Mouse (Mus musculus) intestine, postnatal 0 days (tissue): ENCODE results near the gene Ppp1r21. TPM values are rescaled to one million over a fixed set of nuclear protein-coding genes. Genes with fewer than 3 reads are reported as not detected.

ENCODE experiments used
- ATAC-seq: fragments of 200-750 bp; cut with Nextera tagmentation; 2 replicates; pipeline ENCODE4 v1.8.0; 2017; ENCODE audit warnings: mild to moderate bottlenecking, moderate TSS enrichment, moderate library complexity
- H3K27ac ChIP-seq: fragments of 300-500 bp; sonication (generic); 2 replicates; pipeline ENCODE4 v1.5.1; 2014; ENCODE audit warnings: mild to moderate bottlenecking, low read depth, low read length, moderate library complexity
- H3K27me3 ChIP-seq: fragments of 300-500 bp; sonication (generic); replicated peaks from 2 replicates; pipeline ENCODE4 v1.6.1; 2014; ENCODE audit warnings: low read length, mixed read lengths; ENCODE audit not compliant: control insufficient read depth, insufficient read depth
- H3K36me3 ChIP-seq: fragments of 300-500 bp; sonication (generic); 2 replicates; pipeline ENCODE4 v1.6.1; 2014; ENCODE audit warnings: mild to moderate bottlenecking, moderate library complexity; ENCODE audit not compliant: control insufficient read depth, insufficient read depth
- H3K4me1 ChIP-seq: fragments of 300-500 bp; sonication (generic); replicated peaks from 2 replicates; pipeline ENCODE4 v1.6.1; 2014; ENCODE audit warnings: antibody characterized with exemption, low read length, mixed read lengths; ENCODE audit not compliant: control insufficient read depth, insufficient read depth
- H3K4me2 ChIP-seq: fragments of 300-500 bp; sonication (generic); replicated peaks from 2 replicates; pipeline ENCODE4 v1.6.1; 2014; ENCODE audit warnings: low read depth, mild to moderate bottlenecking, moderate library complexity
- H3K4me3 ChIP-seq: fragments of 300-500 bp; sonication (generic); 2 replicates; pipeline ENCODE4 v1.5.1; 2014; ENCODE audit warnings: low read depth, low read length
- H3K9ac ChIP-seq: fragments of 300-500 bp; sonication (generic); 2 replicates; pipeline ENCODE4 v1.6.1; 2014; ENCODE audit warnings: mild to moderate bottlenecking, low read depth, low read length
- H3K9me3 ChIP-seq: fragments of 300-500 bp; sonication (generic); 2 replicates; pipeline ENCODE4 v1.6.1; 2016; ENCODE audit warnings: mixed run types; ENCODE audit not compliant: control insufficient read depth
- CTCF ChIP-seq: sonication (generic); IDR thresholded peaks from 2 replicates; pipeline ENCODE4 v1.5.1; 2016; ENCODE audit warnings: low read depth, mild to moderate bottlenecking, control low read depth, antibody characterized with exemption, moderate library complexity
- WGBS: fragments of 180-500 bp; shearing (Covaris S2); extraction: QIAGEN DNeasy Blood & Tissue Kit; methylation state at CpG from one replicate; pipeline ENCODE4 v1.1.7; 2014; 5-methylcytosine and 5-hydroxymethylcytosine counted together
- polyA plus RNA-seq: library from polyadenylated mRNA; unstranded; fragments of >200 nt; fragmentation: Nextera tagmentation; extraction: Ambion mirVana; gene quantifications from 2 replicates; pipeline ENCODE4 v1.2.1, GENCODE M21; 2015

Ppp1r21 gene
- polyA plus RNA-seq, 1 experiment from 2014 or later: 25.8 TPM

GRCm38 (mm10) chr17:88598056-88598420 lies 68.1 kb downstream of the Ppp1r21 start:
- H3K4me2 ChIP-seq: peak overlapping the region; percentile 84
- H3K27ac ChIP-seq: 0 out of 2 replicates have a peak overlapping the region, but pooled peaks have one; percentile 70
- H3K9ac ChIP-seq: peak overlapping the region; percentile 64
- H3K4me3 ChIP-seq: peak overlapping the region; percentile 62
- H3K36me3 ChIP-seq: no peaks in the 10 kb centered on the region
- TF ChIP-seq CTCF: no peak
- no peaks in the 10 kb centered on the region for H3K27me3 ChIP-seq
- no peaks in the 10 kb centered on the region for H3K4me1 ChIP-seq
- WGBS: 19% methylated on average over 5 of the region's 5 CpGs
- no peaks in the 10 kb centered on the region for H3K9me3 ChIP-seq
- no peak for ATAC-seq

DNA sequence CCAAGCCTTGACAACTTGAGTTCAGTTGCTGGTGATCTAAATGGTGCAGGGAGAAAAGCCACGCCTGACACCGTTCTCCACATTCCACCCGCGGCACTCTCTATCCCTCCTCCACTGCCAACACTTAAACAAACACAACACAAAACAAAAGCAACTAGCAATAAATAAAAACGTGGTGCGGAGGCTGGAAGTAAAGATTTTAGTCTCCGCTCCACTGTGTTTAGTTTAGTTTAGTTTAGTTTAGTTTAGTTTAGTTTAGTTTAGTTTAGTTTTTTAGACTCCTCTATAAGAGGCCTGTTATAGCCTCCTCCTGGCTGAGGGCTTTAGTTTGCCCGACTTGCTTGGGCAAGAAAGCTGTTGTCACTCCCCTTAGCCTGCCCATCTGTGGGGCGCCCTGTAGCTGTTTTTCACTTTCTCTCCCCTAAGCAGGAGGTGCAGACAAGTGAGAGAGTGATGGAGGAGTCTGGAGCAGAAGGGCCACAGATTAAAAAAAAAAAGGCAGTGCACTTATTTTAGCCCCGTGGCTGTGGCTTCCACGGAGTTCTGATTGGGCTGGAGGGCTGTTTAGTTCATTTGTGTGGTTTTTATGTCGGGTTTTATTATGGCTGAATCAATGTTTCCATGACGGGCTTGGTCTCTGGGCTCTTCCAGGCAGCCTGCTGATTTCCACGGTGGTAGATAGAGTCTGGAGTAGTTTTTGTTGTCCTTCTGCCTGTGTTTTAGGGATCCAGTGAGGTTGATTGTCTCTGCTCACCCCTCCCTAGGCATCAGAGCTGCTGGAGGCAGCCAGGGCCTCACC lies 68.9 kb downstream of the Ppp1r21 start:
- Histone ChIP-seq H3K9ac (no peak overlapping the region), H3K36me3 (no peaks in the 10 kb centered on the region), H3K9me3 (no peaks in the 10 kb centered on the region), H3K4me3 (peak overlapping the region; percentile 62; the same call in 1 of the 2 replicates), H3K27me3 (no peaks in the 10 kb centered on the region), H3K4me1 (no peaks in the 10 kb centered on the region), H3K27ac (0 out of 2 replicates have a peak overlapping the region, but pooled peaks have one; percentile 0), H3K4me2 (peak overlapping the region; percentile 84)
- no peak for ATAC-seq
- no peak for TF ChIP-seq CTCF
- 21% methylated on average over 14 of the region's 14 CpGs for WGBS

GRCm38 (mm10) chr17:88600492-88601026 lies 70.6 kb downstream of the Ppp1r21 start:
- no peak for TF ChIP-seq CTCF

GRCm38 (mm10) chr17:88603943-88604342 lies 74.0 kb downstream of the Ppp1r21 start:
- Histone ChIP-seq H3K27me3 (no peaks in the 10 kb centered on the region), H3K9ac (no peak overlapping the region), H3K36me3 (no peaks in the 10 kb centered on the region), H3K4me1 (no peaks in the 10 kb centered on the region), H3K4me3 (no peak overlapping the region), H3K4me2 (no peak overlapping the region), H3K27ac (no peak overlapping the region), H3K9me3 (no peaks in the 10 kb centered on the region)
- no peak for TF ChIP-seq CTCF
- ATAC-seq: no peak
- WGBS: 72% methylated on average over 11 of the region's 11 CpGs

More at GRCm38 (mm10) chr17:88600492-88601026, 70.6 kb downstream of the Ppp1r21 start:
- 56% methylated on average over 8 of the region's 8 CpGs for WGBS
- Histone ChIP-seq H3K9me3 (no peaks in the 10 kb centered on the region), H3K36me3 (no peaks in the 10 kb centered on the region), H3K27ac (no peak overlapping the region), H3K4me2 (no peak overlapping the region), H3K27me3 (no peaks in the 10 kb centered on the region), H3K4me3 (no peak overlapping the region), H3K4me1 (no peaks in the 10 kb centered on the region), H3K9ac (no peak overlapping the region)
- ATAC-seq: no peak

GRCm38 (mm10) chr17:88606056-88606455 lies 76.1 kb downstream of the Ppp1r21 start:
- Histone ChIP-seq H3K4me1 (no peaks in the 10 kb centered on the region), H3K4me3 (no peak overlapping the region), H3K36me3 (no peaks in the 10 kb centered on the region), H3K27ac (no peak overlapping the region), H3K9me3 (no peaks in the 10 kb centered on the region), H3K27me3 (no peaks in the 10 kb centered on the region), H3K4me2 (no peak overlapping the region), H3K9ac (no peak overlapping the region)
- no peak for ATAC-seq
- 69% methylated on average over 2 of the region's 2 CpGs for WGBS
- no peak for TF ChIP-seq CTCF

DNA sequence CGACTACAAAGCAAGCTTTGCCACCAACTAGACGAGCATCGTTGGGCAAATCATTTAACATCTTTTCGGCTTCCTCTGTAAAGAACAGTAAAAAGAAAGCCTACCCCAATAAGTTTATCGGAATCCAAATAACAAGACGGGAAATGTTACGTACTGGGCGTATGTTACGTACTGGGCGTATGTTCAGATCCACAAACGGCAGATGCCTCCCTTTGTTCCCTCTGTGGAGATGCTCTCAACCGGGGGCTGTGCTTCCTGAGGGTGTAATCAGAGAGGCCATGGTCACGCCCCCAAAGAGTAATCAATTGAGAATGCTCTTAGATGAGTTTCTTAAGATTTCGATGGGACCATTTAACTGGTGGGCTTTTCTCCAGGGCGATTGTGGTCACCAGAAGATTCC lies 79.4 kb downstream of the Ppp1r21 start:
- Histone ChIP-seq H3K27me3 (no peaks in the 10 kb centered on the region), H3K9me3 (no peaks in the 10 kb centered on the region), H3K4me3 (no peak overlapping the region), H3K4me2 (no peak overlapping the region), H3K9ac (no peak overlapping the region), H3K36me3 (no peaks in the 10 kb centered on the region), H3K4me1 (no peaks in the 10 kb centered on the region), H3K27ac (no peak overlapping the region)
- WGBS: 85% methylated on average over 15 of the region's 15 CpGs
- no peak for TF ChIP-seq CTCF
- ATAC-seq: no peak
